Mouse (Mus musculus) ES-Bruce4 (cell line): ENCODE results near the gene Rufy1. TPM values are rescaled to one million over a fixed set of nuclear protein-coding genes. Genes with fewer than 3 reads are reported as not detected.
"Not testable (repeated sequence)": the region's sequence is repeated elsewhere in the genome, so short reads cannot be mapped to it uniquely, and the experiment has no call there.

Experiments
- H3K27ac ChIP-seq: 2 replicates; pipeline ENCODE4 v1.5.1; 2012; ENCODE audit warnings: low read length, inconsistent platforms; ENCODE audit not compliant: insufficient read depth
- H3K27me3 ChIP-seq: 2 replicates; pipeline ENCODE4 v1.6.1; 2012; ENCODE audit warnings: mild to moderate bottlenecking, low read length, inconsistent platforms; ENCODE audit not compliant: control insufficient read depth, poor library complexity, insufficient read depth, severe bottlenecking
- H3K36me3 ChIP-seq: 2 replicates; pipeline ENCODE4 v1.6.1; 2012; ENCODE audit warnings: inconsistent platforms, mild to moderate bottlenecking, low read length, moderate library complexity; ENCODE audit not compliant: control insufficient read depth, poor library complexity, insufficient read depth, severe bottlenecking
- H3K4me1 ChIP-seq: one replicate; pipeline ENCODE4 v1.8.1; 2011; ENCODE audit warnings: low read length; ENCODE audit not compliant: control insufficient read depth, insufficient read depth
- H3K4me3 ChIP-seq: 2 replicates; pipeline ENCODE4 v1.5.1; 2011; ENCODE audit warnings: low read depth, mild to moderate bottlenecking, low read length
- H3K9ac ChIP-seq: 2 replicates; pipeline ENCODE4 v1.6.1; 2012; ENCODE audit warnings: low read depth, mild to moderate bottlenecking, inconsistent platforms; ENCODE audit not compliant: poor library complexity, severe bottlenecking
- H3K9me3 ChIP-seq: replicated peaks from 2 replicates; pipeline ENCODE4 v1.6.1; 2012; ENCODE audit warnings: mild to moderate bottlenecking, low read length, inconsistent platforms; ENCODE audit not compliant: control insufficient read depth, poor library complexity, insufficient read depth, severe bottlenecking
- CTCF ChIP-seq: IDR thresholded peaks from one replicate; pipeline ENCODE4 v1.8.1; 2011; ENCODE audit warnings: low read depth, low read length
- EP300 ChIP-seq: IDR thresholded peaks from 2 replicates; pipeline ENCODE4 v1.6.1; 2011; ENCODE audit warnings: low read depth, low read length; ENCODE audit not compliant: insufficient read depth
- POLR2A ChIP-seq: IDR thresholded peaks from one replicate; pipeline ENCODE4 v1.8.1; 2011; ENCODE audit warnings: low read length; ENCODE audit not compliant: insufficient read depth
- polyA plus RNA-seq: library from polyadenylated mRNA; stranded (reverse); fragments of >200 nt; gene quantifications from 2 replicates; pipeline ENCODE4 v1.2.4, GENCODE M21; 2011; ENCODE audit warnings: low read depth; ENCODE audit not compliant: missing spikeins, insufficient read depth, insufficient read length

Rufy1 gene
- polyA plus RNA-seq, 1 experiment, result 13.0 TPM

DNA sequence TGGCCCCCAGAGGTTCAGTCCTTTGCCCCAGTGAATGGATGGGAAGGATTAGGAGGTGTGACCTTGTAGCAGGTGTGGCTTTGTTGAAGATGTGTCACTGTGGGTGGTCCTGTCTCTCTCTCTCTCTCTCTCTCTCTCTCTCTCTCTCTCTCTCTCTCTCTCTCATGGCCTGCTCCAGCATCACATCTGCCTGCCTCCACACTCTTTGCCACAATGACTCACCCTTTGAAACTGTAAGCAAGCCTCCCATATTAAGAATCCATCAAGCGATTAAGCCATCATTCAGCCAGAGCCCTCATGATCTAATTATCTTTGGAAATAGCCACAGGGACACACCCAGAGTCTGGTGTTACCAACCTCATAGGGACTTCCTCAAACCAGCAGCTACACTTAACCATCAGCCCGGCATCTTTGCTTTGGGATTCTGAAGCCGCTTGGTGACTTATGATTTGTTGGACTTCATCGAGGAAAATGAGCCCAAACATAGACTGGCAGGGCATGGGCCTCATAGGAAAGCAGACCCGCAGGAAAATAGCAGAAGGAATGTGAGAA is 61.5 kb downstream of the Rufy1 start:
- H3K4me3 ChIP-seq, result no peak overlapping the region
- H3K27ac ChIP-seq, result no peak overlapping the region
- no peaks in the 10 kb centered on the region for H3K36me3 ChIP-seq
- no peak overlapping the region for H3K9ac ChIP-seq
- H3K4me1 ChIP-seq, result no peaks in the 10 kb centered on the region
- TF ChIP-seq POLR2A, result no peak
- no peaks in the 10 kb centered on the region for H3K27me3 ChIP-seq
- H3K9me3 ChIP-seq, result no peaks in the 10 kb centered on the region

DNA sequence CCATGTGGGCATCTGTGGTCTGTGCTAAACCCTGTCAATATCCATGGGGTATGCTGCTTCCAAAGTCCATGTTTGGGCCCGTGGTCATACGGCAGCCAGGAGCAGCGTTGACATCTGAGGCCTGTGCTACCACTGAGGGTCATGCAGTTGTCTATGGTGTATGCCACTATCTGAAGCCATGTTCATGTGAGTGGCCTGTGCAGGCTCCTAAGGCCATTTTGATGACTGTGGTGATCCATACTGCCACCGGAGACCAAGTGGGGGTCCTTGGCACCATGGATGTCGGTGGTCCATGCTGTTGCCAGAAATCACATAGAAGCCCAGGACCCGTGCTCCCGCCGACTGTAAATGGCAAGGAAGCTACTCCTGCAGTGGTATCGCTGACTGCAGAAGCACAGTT is 63.4 kb downstream of the Rufy1 start:
- TF ChIP-seq EP300 (no peak), POLR2A (no peak), CTCF (no peak)
- H3K27me3 ChIP-seq, result no peaks in the 10 kb centered on the region
- no peaks in the 10 kb centered on the region for H3K9me3 ChIP-seq
- H3K4me3 ChIP-seq, result no peak overlapping the region
- no peak overlapping the region for H3K27ac ChIP-seq
- no peak overlapping the region for H3K9ac ChIP-seq
- no peaks in the 10 kb centered on the region for H3K36me3 ChIP-seq
- H3K4me1 ChIP-seq, result no peaks in the 10 kb centered on the region

DNA sequence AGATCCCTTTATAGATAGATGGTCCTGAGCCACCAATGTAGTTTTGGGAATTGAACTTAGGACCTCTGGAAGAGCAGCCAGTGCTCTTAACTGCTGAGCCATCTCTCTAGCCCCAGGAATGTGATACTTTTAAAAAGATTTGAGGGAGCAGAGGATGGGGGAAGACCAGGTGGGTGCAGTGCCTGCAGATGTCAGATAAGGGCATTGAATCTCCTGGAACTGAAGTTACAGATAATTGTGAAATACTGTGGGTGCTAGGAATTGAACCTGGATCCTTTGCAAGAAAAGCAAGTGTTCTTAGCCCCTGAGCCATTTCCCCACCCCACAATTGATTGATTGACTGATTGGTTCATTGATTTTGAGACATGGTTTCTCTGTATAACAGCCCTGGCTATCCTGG is 65.6 kb downstream of the Rufy1 start:
- H3K9ac ChIP-seq, result no peak overlapping the region
- no peaks in the 10 kb centered on the region for H3K36me3 ChIP-seq
- no peak overlapping the region for H3K4me3 ChIP-seq
- H3K4me1 ChIP-seq, result no peaks in the 10 kb centered on the region
- H3K27me3 ChIP-seq, result no peaks in the 10 kb centered on the region
- no peaks in the 10 kb centered on the region for H3K9me3 ChIP-seq
- H3K27ac ChIP-seq, result no peak overlapping the region
- TF ChIP-seq CTCF (no peak), POLR2A (no peak), EP300 (no peak)

DNA sequence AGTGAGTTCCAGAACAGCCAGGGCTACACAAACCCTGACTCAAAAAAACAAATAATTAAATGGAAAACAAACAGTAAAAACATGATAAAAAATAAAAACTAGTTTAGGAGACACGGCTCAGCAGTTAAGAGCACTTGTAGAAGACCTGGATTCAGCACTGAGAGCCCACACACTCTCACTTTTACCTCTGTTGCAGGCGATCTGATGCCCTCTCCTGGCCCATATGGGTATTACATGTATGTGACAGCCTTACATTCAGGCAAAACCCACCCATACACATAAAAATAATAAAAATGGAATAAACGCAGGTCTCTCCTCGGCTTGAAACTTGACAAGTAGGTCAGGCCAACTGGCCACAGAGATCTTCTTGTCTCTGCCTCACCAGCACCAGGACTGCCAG is 66.4 kb downstream of the Rufy1 start:
- TF ChIP-seq CTCF (peak; percentile 61), POLR2A (no peak)
- no peaks in the 10 kb centered on the region for H3K9me3 ChIP-seq

DNA sequence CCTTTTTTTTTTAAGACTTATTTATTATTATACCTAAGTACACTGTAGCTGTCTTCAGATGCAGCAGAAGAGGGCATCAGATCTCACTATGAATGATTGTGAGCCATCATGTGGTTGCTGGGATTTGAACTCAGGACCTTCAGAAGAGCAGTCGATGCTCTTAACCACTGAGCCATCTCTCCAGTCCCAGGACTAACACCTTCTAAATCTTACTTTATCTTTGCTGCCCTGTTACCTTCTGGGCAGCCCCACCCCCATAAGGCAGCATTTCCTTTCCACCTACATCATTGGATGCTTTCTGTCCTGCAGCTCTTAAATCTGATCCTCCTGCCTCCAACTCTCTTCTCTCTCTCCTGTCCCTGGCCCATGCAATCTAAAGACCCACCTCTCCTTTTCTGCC is 69.6 kb downstream of the Rufy1 start:
- not testable (repeated sequence) for H3K36me3 ChIP-seq, H3K9ac ChIP-seq, H3K4me3 ChIP-seq, H3K9me3 ChIP-seq, H3K27me3 ChIP-seq, H3K27ac ChIP-seq, H3K4me1 ChIP-seq

More for the DNA sequence above, 66.4 kb downstream of the Rufy1 start:
- no peak overlapping the region for H3K27ac ChIP-seq
- no peak overlapping the region for H3K9ac ChIP-seq
- H3K4me3 ChIP-seq, result no peak overlapping the region
- H3K27me3 ChIP-seq, result no peaks in the 10 kb centered on the region
- no peaks in the 10 kb centered on the region for H3K4me1 ChIP-seq
- no peaks in the 10 kb centered on the region for H3K36me3 ChIP-seq

DNA sequence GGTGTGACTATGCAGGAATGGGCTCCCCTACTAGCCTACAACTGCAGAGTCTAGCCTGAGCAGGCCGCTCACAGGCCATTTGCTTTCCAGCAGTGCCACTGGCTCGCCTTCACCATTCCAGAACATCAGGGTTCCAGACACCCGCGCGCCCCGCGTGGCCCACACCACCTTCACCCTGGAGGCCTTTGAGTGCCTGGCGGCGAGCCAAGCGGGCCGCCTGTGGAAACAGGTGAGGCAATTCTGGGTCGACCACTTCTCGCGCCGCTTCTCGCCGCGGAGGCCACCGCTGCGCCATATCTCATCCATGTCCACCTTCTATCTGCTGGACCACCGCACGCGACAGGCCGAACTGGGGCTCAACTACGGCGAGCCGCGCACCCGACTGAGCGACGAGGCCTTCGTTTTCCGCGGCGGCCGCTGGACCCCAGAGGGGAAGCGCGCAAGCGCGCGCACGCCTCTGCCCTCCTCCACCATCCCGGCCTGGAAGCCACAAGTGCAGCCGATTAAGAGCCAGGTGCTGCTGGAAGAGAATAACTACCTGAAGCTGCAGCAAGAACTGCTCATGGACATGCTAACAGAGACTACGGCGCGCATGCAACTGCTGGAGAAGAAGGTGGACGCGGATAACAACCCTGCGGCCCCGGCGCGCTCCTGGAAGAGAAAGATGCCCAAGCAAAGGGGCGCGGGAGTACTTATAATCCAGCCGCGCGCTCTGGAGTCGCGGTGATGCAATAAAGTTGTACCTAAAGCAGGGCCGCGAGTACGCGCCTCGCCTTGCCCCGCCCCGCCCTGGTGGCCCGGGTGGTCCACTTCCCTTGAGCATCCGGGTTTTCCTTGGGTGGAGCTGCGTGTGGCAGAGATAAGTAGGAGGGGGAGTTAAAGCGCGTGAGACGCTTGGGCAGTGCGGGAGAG is 71.7 kb downstream of the Rufy1 start:
- Histone ChIP-seq H3K27ac (peak overlapping the region; percentile 51; the same call in 1 of the 2 replicates), H3K27me3 (no peaks in the 10 kb centered on the region), H3K9me3 (no peaks in the 10 kb centered on the region)

More for the DNA sequence above, 71.7 kb downstream of the Rufy1 start:
- no peaks in the 10 kb centered on the region for H3K36me3 ChIP-seq
- TF ChIP-seq POLR2A (peak; percentile 43), EP300 (0 out of 2 replicates have a peak, but pooled peaks have one; percentile 14), CTCF (no peak)
- H3K4me3 ChIP-seq, result peak overlapping the region; percentile 89
- no peaks in the 10 kb centered on the region for H3K4me1 ChIP-seq
- H3K9ac ChIP-seq, result peak overlapping the region; percentile 96
